Mouse (Mus musculus): ENCODE results near the gene Catsperz. TPM values are rescaled to one million over a fixed set of nuclear protein-coding genes. Genes with fewer than 3 reads are reported as not detected.

Gene Catsperz
- total RNA-seq, 2 experiments from 2014 or later = 1.2 to 1.4 TPM

GRCm38 (mm10) chr19:6947742-6948141, 22.6 kb upstream of the Catsperz start:
- DNase-seq (ENCODE audit: low spot score in 2 of 2) = no peak

- DNase-seq (ENCODE audit: low spot score in 2 of 2) = no peak
Measured at GRCm38 (mm10) chr19:6943709-6944108, 18.5 kb upstream of the Catsperz start.

- no peak for DNase-seq (ENCODE audit: low spot score in 2 of 2)
Measured at GRCm38 (mm10) chr19:6942764-6943163, 17.6 kb upstream of the Catsperz start.

- peak; percentile 80 to 94 for DNase-seq (ENCODE audit: low spot score in 2 of 2)
Measured at GRCm38 (mm10) chr19:6942249-6942691, 17.1 kb upstream of the Catsperz start, which contains the start of gene Gpr137. Gene Gpr137, minus strand, starts transcription at chr19:6942480.

- peak; percentile 89 to 96 for DNase-seq (ENCODE audit: low spot score in 2 of 2)
Measured at GRCm38 (mm10) chr19:6941372-6942248, 16.4 kb upstream of the Catsperz start, which contains the start of gene Bad. Gene Bad, plus strand, starts transcription at chr19:6941861.

GRCm38 (mm10) chr19:6940396-6941351, 15.5 kb upstream of the Catsperz start:
- no peak for DNase-seq (ENCODE audit: low spot score in 2 of 2)

- no peak for DNase-seq (ENCODE audit: low spot score in 2 of 2)
Measured at GRCm38 (mm10) chr19:6939106-6940002, 14.2 kb upstream of the Catsperz start.

- DNase-seq (ENCODE audit: low spot score in 2 of 2) = no peak
Measured at GRCm38 (mm10) chr19:6937541-6938465, 12.6 kb upstream of the Catsperz start.

GRCm38 (mm10) chr19:6936299-6936698, 11.1 kb upstream of the Catsperz start:
- no peak for DNase-seq (ENCODE audit: low spot score in 2 of 2)

- no peak for DNase-seq (ENCODE audit: low spot score in 2 of 2)
Measured at GRCm38 (mm10) chr19:6934195-6934977, 9.2 kb upstream of the Catsperz start, which contains the start of gene Kcnk4. Gene Kcnk4, minus strand, starts transcription at chr19:6934515.

- DNase-seq (ENCODE audit: low spot score in 2 of 2) = no peak
Measured at GRCm38 (mm10) chr19:6933436-6934194, 8.4 kb upstream of the Catsperz start.

GRCm38 (mm10) chr19:6933102-6933435, 7.9 kb upstream of the Catsperz start:
- DNase-seq (ENCODE audit: low spot score in 2 of 2) = no peak

GRCm38 (mm10) chr19:6932018-6932417, 6.8 kb upstream of the Catsperz start:
- no peak for DNase-seq (ENCODE audit: low spot score in 2 of 2)

GRCm38 (mm10) chr19:6931002-6931401, 5.8 kb upstream of the Catsperz start:
- DNase-seq (ENCODE audit: low spot score in 2 of 2) = no peak

GRCm38 (mm10) chr19:6928080-6928479, 2.9 kb upstream of the Catsperz start:
- DNase-seq (ENCODE audit: low spot score in 2 of 2) = no peak

GRCm38 (mm10) chr19:6926559-6927255, 1.5 kb upstream of the Catsperz start:
- DNase-seq (ENCODE audit: low spot score in 2 of 2) = no peak

- no peak for DNase-seq (ENCODE audit: low spot score in 2 of 2)
Measured at GRCm38 (mm10) chr19:6925611-6926329, 590 bp upstream of the Catsperz start.
